Mouse (Mus musculus): Measurements from ENCODE around the gene Krt8. TPM values are rescaled to one million over a fixed set of nuclear protein-coding genes. Genes with fewer than 3 reads are reported as not detected.
A peak's percentile ranks its signal among the peaks of the same experiment; 100 is the strongest.

The Krt8 gene
- polyA plus RNA-seq, 1 experiment = 417 TPM

DNA sequence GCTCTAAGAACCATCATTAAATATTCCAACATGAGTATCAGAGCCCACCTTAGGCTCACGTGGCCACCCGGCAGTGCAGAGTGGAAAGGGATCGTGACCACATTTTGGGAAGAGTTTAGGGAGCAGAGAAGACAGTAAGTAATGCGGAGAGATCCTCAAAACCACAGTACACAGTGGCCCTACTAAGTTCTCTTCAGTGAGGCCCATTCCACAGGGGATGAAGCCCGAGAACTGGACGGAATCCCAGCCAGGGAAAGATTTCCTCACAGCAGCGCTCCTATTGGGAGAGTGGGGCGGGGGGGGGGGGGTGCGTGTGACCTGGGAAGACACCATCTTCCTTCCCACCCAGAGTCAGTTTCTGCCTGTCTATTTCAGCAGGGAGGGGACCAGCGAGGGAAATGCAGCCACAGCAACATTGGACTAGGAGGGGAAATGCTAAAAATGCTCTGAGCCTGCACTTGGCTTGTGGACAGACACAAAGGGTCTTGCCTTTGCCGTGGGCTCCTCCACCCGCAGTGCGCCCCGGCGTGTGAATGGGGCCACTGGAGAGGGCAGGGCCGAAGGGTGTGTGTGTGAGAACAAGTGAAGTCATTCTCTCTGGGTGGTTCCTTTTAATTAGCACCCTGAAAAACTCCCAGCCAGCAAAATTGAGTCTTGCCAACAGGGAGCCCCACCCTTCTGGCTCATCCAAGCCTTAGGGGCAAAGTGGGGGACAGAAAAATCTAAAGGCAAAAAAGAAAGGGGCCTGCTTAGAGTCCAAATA lies 30.0 kb downstream of the Krt8 start:
- DNase-seq (ENCODE audit: low spot score) = no peak

DNA sequence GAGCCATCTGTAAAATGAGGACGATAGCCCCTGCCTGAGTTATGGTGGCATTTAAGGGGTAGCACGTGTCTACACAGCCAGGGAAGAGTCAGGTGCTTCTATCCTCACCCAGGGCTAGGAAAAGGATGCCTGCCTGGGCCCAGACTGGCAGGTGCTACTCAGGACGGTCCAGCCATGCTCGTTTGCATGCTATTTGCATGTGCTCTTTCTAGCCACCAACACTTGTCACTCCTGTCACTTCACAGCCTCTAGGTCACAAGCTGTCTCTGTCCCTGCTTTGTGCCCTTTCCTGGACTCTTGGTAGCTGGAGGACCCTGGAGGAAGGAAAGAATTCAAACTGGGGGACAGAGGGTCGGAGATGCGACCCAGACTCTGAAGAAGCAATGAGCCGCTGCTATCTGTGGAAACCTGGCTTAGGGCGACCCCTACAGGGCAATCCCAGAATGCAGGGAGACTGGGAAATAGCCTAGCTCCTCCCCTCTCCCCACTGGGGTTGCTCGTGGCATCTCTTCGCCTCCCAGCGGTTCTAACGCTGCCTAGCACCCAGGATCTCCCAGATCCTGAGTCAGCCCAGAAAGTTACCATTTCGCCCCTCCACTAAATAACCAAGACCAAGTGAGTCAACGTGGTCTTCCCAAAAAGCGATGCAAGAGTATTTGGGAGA lies 30.7 kb downstream of the Krt8 start:
- peak; percentile 98 for DNase-seq (ENCODE audit: low spot score)

DNA sequence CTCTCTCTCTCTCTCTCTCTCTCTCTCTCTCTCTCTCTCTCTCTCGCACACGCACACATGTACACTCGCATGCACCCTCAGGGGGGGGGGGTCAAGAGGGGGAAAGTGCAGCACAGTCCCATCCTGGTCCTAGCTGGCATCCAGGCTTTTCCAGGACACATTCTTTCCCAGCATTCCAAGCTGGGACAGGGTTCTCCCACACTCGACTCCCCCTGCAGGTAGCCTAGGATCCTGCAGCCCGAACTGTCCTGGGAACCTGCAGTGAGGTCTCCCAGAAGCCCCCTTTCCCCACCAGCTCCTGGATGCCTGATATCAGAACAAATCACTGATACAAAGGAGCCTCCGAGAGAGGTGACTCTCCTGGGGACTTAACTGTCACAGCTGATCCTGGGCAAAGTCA lies 33.7 kb downstream of the Krt8 start:
- DNase-seq (ENCODE audit: low spot score) = no peak

DNA sequence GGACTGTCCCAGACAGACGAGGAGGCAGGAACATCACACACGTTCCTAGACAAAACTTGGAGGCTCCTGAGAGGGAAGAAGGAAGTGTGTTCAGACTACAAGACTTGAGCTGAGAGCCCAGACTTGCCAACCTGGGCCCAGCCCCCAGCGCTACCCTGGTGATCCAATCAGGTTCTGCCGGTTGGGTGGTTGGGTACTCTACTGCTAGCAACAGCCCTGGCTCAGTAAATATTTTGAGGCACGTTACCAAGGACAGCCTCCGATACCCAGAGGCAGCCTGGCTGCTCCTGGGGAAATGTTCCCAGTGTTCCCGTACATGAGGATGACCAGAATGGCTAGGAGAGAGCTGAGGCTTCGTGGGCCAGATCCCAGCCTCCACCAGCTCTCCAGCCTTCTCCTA lies 37.5 kb downstream of the Krt8 start:
- DNase-seq (ENCODE audit: low spot score) = no peak

DNA sequence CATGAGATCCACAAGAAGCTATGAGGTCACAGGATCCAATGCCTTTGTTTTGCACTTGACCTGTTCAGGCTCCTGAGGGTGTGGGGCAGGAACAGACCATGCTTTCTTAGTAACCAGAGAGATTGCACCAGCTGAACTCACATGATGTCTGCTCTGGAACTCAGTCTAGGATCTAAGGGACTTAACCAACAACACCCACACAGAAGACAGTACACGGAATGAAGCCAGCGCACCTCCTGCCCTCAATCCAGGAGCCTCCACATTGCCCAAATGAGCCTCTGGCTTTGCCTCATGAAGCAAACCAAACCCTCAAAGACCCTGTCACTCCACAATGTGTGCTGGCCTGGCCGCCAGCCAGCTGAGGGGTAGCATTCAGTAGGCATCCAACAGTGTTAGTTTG lies 45.4 kb downstream of the Krt8 start:
- DNase-seq (ENCODE audit: low spot score) = no peak

DNA sequence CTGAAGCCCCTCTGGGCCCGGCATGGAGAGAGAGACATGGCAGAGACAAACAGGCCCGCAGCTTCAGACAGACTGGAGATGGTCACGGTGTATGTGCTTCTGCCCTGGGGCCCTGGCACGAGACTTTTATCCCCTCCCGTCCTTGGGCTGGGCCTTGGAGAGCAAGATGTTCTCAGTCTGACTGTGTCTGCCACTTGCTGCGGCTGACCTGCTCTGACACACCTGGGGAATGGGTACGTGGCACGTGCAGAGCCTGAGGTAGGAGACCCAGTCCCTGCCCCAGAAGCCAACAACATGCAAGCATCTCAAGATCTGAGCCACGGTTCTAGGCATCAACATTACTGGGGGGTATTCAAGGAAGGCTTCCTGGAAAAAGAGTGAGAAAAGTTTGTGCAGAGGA lies 50.1 kb downstream of the Krt8 start, which contains the start of gene Krt78:
Gene Krt78 (minus strand): TSS at position 101 of the 400 bp plus-strand sequence.
- no peak for DNase-seq (ENCODE audit: low spot score)

DNA sequence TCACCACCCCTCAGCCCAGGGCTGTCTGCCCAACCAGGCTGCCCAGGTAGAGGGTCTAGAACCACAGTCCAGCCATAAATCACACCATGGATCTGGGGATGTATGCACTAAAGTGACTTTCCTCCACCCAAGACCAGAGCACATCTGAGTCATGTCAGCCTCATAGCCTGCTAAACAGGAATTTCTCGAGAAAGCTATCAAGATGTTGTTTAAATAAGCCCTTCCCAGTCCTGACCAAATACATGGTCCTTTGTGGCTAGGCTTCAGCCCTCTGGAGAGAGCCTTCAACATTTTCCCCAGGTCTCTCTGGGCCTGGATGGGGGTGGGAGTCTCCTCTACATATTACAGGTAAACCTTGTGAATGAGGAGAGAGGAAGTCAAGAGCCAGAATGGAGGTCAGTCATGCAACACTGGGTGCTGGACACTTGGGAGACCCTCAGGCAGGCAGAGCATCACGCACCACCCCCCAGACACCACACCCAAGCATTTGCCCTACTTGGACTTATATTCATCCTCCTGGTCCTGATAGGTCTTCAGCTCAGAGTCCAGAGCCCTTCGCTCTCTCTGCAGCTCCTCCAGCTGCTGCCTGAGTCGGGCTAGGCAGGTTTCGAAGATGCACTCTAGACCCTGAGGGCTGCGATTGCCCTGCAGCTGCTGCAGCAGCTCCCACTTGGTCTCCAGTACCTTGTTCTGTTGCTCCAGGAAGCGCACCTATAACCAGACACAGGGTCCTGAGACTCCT lies 51.4 kb downstream of the Krt8 start:
- no peak for DNase-seq (ENCODE audit: low spot score)

Other genes with a start within 250 kb of the Krt8 start
- not detected in 2 replicates for gene Krt72, start 218.0 kb downstream of the Krt8 start, polyA plus RNA-seq (2012; rRNA removed)
- not detected in 2 replicates for gene Krt73, start 202.1 kb downstream of the Krt8 start, polyA plus RNA-seq (2012; rRNA removed)
- not detected in 2 replicates for gene Krt2, start 186.3 kb downstream of the Krt8 start, polyA plus RNA-seq (2012; rRNA removed)
- gene Krt1, start 153.7 kb downstream of the Krt8 start, polyA plus RNA-seq (2012; rRNA removed) = 1.9 and 2.6 TPM in 2 replicates
- 0.04 and 0.14 TPM in 2 replicates for gene Krt77, start 134.8 kb downstream of the Krt8 start, polyA plus RNA-seq (2012; rRNA removed)
- gene Krt76, start 111.6 kb downstream of the Krt8 start, polyA plus RNA-seq (2012; rRNA removed) = 0.04 TPM in 1 of 2 replicates, not detected in the other
- gene Krt4, start 79.7 kb downstream of the Krt8 start, polyA plus RNA-seq (2012; rRNA removed) = 74.0 and 74.4 TPM in 2 replicates
- 1.5 and 1.9 TPM in 2 replicates for gene Krt79, start 64.2 kb downstream of the Krt8 start, polyA plus RNA-seq (2012; rRNA removed)
- gene Krt78, start 50.2 kb downstream of the Krt8 start, polyA plus RNA-seq (2012; rRNA removed) = 2.1 and 3.0 TPM in 2 replicates
- 642 and 655 TPM in 2 replicates for gene Krt18, start 23.7 kb upstream of the Krt8 start, polyA plus RNA-seq (2012; rRNA removed)
- 121 and 170 TPM in 2 replicates for gene Eif4b, start 69.3 kb upstream of the Krt8 start, polyA plus RNA-seq (2012; rRNA removed)
- gene Tns2, start 95.9 kb upstream of the Krt8 start, polyA plus RNA-seq (2012; rRNA removed) = 69.2 and 107 TPM in 2 replicates
- gene Spryd3, start 131.8 kb upstream of the Krt8 start, polyA plus RNA-seq (2012; rRNA removed) = 43.7 and 50.0 TPM in 2 replicates
- gene Igfbp6, start 139.9 kb upstream of the Krt8 start, polyA plus RNA-seq (2012; rRNA removed) = 260 TPM in 2 replicates
- gene Soat2, start 146.0 kb upstream of the Krt8 start, polyA plus RNA-seq (2012; rRNA removed) = 0.59 and 0.89 TPM in 2 replicates
- 62.9 and 67.8 TPM in 2 replicates for gene Zfp740, start 198.8 kb upstream of the Krt8 start, polyA plus RNA-seq (2012; rRNA removed)
- 92.4 and 102 TPM in 2 replicates for gene Csad, start 200.2 kb upstream of the Krt8 start, polyA plus RNA-seq (2012; rRNA removed)
- 7.0 and 13.2 TPM in 2 replicates for gene Itgb7, start 227.5 kb upstream of the Krt8 start, polyA plus RNA-seq (2012; rRNA removed)

Data from urinary bladder, adult 2 months (tissue).